Mouse (Mus musculus) midbrain, embryonic 11.5 days (tissue): ENCODE measurements around the gene Agbl1. TPM values are rescaled to one million over a fixed set of nuclear protein-coding genes. Genes with fewer than 3 reads are reported as not detected.

Experiments used
- ATAC-seq: fragments of 200-750 bp; cut with Nextera tagmentation; 2 replicates; pipeline ENCODE4 v1.8.0; 2017; ENCODE audit warnings: moderate TSS enrichment, moderate library complexity; ENCODE audit not compliant: low FRiP score
- DNase-seq: peaks from one replicate; pipeline ENCODE4 v3.0.0; 2015; ENCODE audit warnings: low spot score; ENCODE audit errors: missing footprints
- H3K27ac ChIP-seq: fragments of 300-500 bp; sonication (generic); 2 replicates; pipeline ENCODE4 v1.5.1; 2014; ENCODE audit warnings: low read depth, low read length
- H3K27me3 ChIP-seq: fragments of 300-500 bp; sonication (generic); 2 replicates; pipeline ENCODE4 v1.6.1; 2014; ENCODE audit warnings: mild to moderate bottlenecking, low read length, moderate library complexity, mixed read lengths; ENCODE audit not compliant: control insufficient read depth, insufficient read depth
- H3K36me3 ChIP-seq: fragments of 300-500 bp; sonication (generic); 2 replicates; pipeline ENCODE4 v1.6.1; 2014; ENCODE audit warnings: mild to moderate bottlenecking, low read length, moderate library complexity, mixed read lengths; ENCODE audit not compliant: control insufficient read depth, insufficient read depth
- H3K4me1 ChIP-seq: fragments of 300-500 bp; sonication (generic); 2 replicates; pipeline ENCODE4 v1.6.1; 2014; ENCODE audit warnings: low read length; ENCODE audit not compliant: control insufficient read depth, insufficient read depth
- H3K4me2 ChIP-seq: fragments of 300-500 bp; sonication (generic); 2 replicates; pipeline ENCODE4 v1.6.1; 2014; ENCODE audit warnings: mild to moderate bottlenecking, moderate library complexity
- H3K4me3 ChIP-seq: fragments of 300-500 bp; sonication (generic); 2 replicates; pipeline ENCODE4 v1.5.1; 2014; ENCODE audit warnings: low read depth, low read length
- H3K9ac ChIP-seq: fragments of 300-500 bp; sonication (generic); 2 replicates; pipeline ENCODE4 v1.6.1; 2014; ENCODE audit warnings: low read length
- H3K9me3 ChIP-seq: fragments of 300-500 bp; sonication (generic); 2 replicates; pipeline ENCODE4 v1.6.1; 2016; ENCODE audit warnings: low read length; ENCODE audit not compliant: control insufficient read depth
- WGBS: fragments of 180-500 bp; shearing (Covaris S2); extraction: QIAGEN DNeasy Blood & Tissue Kit; methylation state at CpG from one replicate; pipeline ENCODE4 v1.1.7; 2014; 5-methylcytosine and 5-hydroxymethylcytosine counted together
- polyA plus RNA-seq: library from polyadenylated mRNA; unstranded; fragments of >200 nt; fragmentation: Nextera tagmentation; extraction: Ambion mirVana; gene quantifications from 2 replicates; pipeline ENCODE4 v1.2.1, GENCODE M21; 2014

The Agbl1 gene
- polyA plus RNA-seq, 1 experiment from 2014 or later: not detected

- Histone ChIP-seq H3K4me2 (no peak overlapping the region), H3K27ac (no peak overlapping the region), H3K4me1 (peaks cover 5% of the 10 kb centered on the region), H3K9me3 (no peaks in the 10 kb centered on the region), H3K36me3 (no peaks in the 10 kb centered on the region), H3K4me3 (no peak overlapping the region), H3K27me3 (no peaks in the 10 kb centered on the region), H3K9ac (no peak overlapping the region)
- ATAC-seq: no peak
- 93% methylated on average over 4 of the region's 4 CpGs for WGBS
- no peak for DNase-seq
These were observed 550.8 kb downstream of the Agbl1 start for GRCm38 (mm10) chr7:76780446-76780845.

DNA sequence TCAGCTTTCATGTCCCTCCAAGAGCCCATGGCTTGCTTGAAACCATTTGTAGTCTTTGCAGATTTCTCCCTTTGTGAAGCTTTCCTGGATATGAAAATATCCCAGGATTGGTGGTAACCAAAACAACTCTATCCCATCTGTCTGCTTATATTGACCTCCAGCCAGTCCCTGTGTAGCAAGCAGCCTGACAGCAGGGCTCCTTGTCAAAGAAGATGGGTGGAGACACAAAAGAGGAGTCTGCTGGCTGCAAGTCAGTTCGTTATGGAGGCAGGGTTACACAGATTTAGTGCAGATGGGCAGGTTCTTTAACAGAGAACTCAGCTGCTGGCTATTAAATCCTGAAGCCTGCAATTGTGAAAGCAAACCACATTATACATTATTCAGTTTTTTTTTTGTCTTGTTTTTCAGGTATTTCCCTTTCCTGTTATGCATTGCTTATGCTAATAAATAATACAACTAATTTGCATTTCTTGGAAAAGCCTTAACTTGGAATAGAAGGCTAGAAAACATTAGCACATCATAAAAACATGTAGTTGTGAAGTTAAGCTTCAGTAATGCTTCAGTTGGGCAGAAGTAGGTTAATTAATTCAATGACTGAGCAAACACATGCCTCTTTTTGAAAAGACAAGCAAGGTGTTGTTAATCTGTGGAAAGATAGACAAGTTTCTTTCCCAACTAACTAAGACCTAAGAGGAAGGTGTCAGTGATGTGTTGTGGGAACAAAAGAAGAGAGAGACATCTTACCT lies 559.0 kb downstream of the Agbl1 start:
- ATAC-seq (no peak), DNase-seq (no peak)
- Histone ChIP-seq H3K4me1 (no peaks in the 10 kb centered on the region), H3K27me3 (no peaks in the 10 kb centered on the region), H3K9ac (no peak overlapping the region), H3K4me2 (no peak overlapping the region), H3K4me3 (no peak overlapping the region), H3K36me3 (no peaks in the 10 kb centered on the region), H3K9me3 (no peaks in the 10 kb centered on the region), H3K27ac (no peak overlapping the region)
- WGBS: 4% methylated on average over 1 of the region's 1 CpGs

DNA sequence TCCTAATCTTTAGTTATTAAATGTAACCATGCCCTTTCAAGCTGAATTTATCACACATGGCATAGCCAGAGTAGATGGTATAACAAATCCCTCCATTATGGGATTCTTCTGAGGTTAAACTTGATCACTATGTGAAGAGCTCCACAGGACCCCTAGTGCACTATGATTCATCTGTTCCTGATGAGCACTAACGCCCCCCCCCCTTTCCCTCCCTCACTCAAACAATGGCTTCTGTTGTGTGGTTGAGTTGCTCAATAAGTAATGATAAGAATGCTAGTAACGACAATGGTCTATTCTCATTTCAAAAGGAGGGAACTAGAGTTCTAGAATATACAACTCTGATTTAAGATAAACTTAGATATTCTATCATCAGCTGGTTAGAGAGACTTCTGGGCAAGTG lies 560.4 kb downstream of the Agbl1 start:
- H3K27ac ChIP-seq: no peak overlapping the region
- ATAC-seq (no peak), DNase-seq (no peak)
- no peaks in the 10 kb centered on the region for H3K9me3 ChIP-seq
- H3K27me3 ChIP-seq: no peaks in the 10 kb centered on the region
- H3K9ac ChIP-seq: no peak overlapping the region
- H3K4me1 ChIP-seq: no peaks in the 10 kb centered on the region
- WGBS: 75% methylated on average over 2 of the region's 2 CpGs
- H3K4me3 ChIP-seq: no peak overlapping the region
- H3K36me3 ChIP-seq: no peaks in the 10 kb centered on the region
- no peak overlapping the region for H3K4me2 ChIP-seq

DNA sequence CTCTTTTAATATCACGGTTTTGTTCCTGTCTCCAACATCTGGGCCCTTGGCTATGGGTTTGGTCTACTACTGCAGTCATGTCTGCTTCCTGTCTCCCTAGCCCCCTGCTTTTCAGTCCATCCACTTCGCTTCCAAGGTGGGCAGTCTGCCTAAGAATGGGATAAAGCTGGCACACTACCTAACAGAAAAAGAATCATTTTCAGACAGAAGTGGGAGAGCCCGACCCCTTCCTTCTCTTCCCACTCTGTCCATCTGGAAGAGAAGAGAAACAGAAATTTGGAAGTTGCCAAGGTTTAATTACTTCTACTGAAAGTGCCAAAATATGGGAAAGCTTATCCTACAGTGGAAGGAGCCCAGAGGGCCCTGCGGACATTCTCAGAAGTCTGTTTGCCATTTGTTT lies 561.6 kb downstream of the Agbl1 start:
- Histone ChIP-seq H3K27ac (no peak overlapping the region), H3K4me1 (no peaks in the 10 kb centered on the region), H3K36me3 (no peaks in the 10 kb centered on the region), H3K27me3 (no peaks in the 10 kb centered on the region), H3K9ac (no peak overlapping the region), H3K4me2 (no peak overlapping the region), H3K9me3 (no peaks in the 10 kb centered on the region), H3K4me3 (no peak overlapping the region)
- WGBS: 89% methylated on average over 4 of the region's 4 CpGs
- DNase-seq (no peak), ATAC-seq (no peak)

GRCm38 (mm10) chr7:76810003-76810402 lies 580.3 kb downstream of the Agbl1 start:
- H3K4me3 ChIP-seq: no peak overlapping the region
- no peak overlapping the region for H3K27ac ChIP-seq
- no peaks in the 10 kb centered on the region for H3K4me1 ChIP-seq
- no peak for DNase-seq
- WGBS: 69% methylated on average over 3 of the region's 3 CpGs
- no peak overlapping the region for H3K4me2 ChIP-seq
- H3K9me3 ChIP-seq: no peaks in the 10 kb centered on the region
- H3K9ac ChIP-seq: no peak overlapping the region
- ATAC-seq: no peak
- no peaks in the 10 kb centered on the region for H3K27me3 ChIP-seq
- no peaks in the 10 kb centered on the region for H3K36me3 ChIP-seq

- 80% methylated on average over 2 of the region's 2 CpGs for WGBS
- DNase-seq: no peak
These were observed 590.9 kb downstream of the Agbl1 start for GRCm38 (mm10) chr7:76820571-76820970.

GRCm38 (mm10) chr7:76842146-76842545 lies 612.5 kb downstream of the Agbl1 start:
- DNase-seq: no peak

More at GRCm38 (mm10) chr7:76820571-76820970, 590.9 kb downstream of the Agbl1 start:
- ATAC-seq: no peak
- Histone ChIP-seq H3K27me3 (no peaks in the 10 kb centered on the region), H3K4me1 (no peaks in the 10 kb centered on the region), H3K27ac (no peak overlapping the region), H3K4me3 (no peak overlapping the region), H3K4me2 (no peak overlapping the region), H3K36me3 (no peaks in the 10 kb centered on the region), H3K9ac (no peak overlapping the region), H3K9me3 (no peaks in the 10 kb centered on the region)

DNA sequence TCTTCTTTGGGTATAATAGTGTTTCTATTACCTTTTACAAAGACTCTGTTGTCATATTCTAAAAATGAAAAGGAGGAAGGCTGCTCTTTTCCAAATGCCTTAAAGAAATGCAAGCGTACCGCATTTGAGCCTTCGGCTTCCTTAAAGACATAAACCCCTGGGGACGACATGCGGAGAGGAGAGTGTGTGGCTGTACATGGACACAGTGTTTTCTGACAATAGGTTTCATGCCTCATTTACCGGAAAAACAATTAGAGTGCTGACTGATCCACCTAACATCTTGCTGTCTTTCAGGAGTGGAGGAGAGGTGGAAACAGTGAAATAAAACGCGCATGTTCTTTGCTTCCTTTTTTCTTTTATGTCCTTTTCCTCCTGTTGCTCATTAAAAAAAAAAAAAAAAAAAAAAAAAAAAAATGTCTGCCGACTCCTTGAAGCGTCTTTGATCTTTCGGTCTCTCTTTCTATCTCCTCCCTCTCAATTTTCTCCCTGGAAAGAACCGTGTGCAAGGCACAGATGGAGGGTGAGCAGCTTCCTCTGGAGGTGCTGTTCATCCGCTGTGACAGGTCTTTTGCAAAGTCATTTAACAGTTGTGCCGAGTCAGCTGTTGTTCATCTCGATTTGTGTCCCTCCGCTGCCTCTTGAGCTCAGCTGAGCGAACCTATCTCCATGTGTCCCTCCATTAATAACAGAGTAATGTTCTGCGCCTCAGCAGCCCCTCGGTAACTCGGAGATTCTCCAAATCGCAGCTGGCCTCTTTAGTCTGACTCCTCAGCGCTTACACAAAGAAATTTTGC lies 659.9 kb downstream of the Agbl1 start:
- Histone ChIP-seq H3K36me3 (no peaks in the 10 kb centered on the region), H3K27me3 (no peaks in the 10 kb centered on the region), H3K4me2 (peak overlapping the region; percentile 5; the same call in 1 of the 2 replicates), H3K4me1 (no peaks in the 10 kb centered on the region), H3K9me3 (no peaks in the 10 kb centered on the region), H3K27ac (no peak overlapping the region), H3K4me3 (no peak overlapping the region), H3K9ac (no peak overlapping the region)
- 45% methylated on average over 22 of the region's 22 CpGs for WGBS
- DNase-seq: no peak
- 0 out of 2 replicates have a peak, but pooled peaks have one; percentile 35 for ATAC-seq

More at GRCm38 (mm10) chr7:76842146-76842545, 612.5 kb downstream of the Agbl1 start:
- Histone ChIP-seq H3K9ac (no peak overlapping the region), H3K36me3 (no peaks in the 10 kb centered on the region), H3K27ac (no peak overlapping the region), H3K4me2 (no peak overlapping the region), H3K4me3 (no peak overlapping the region), H3K27me3 (no peaks in the 10 kb centered on the region), H3K4me1 (no peaks in the 10 kb centered on the region), H3K9me3 (no peaks in the 10 kb centered on the region)
- WGBS: 95% methylated on average over 3 of the region's 3 CpGs
- no peak for ATAC-seq

GRCm38 (mm10) chr7:76904096-76904495 lies 674.4 kb downstream of the Agbl1 start:
- WGBS: 83% methylated on average over 1 of the region's 1 CpGs
- Histone ChIP-seq H3K9me3 (no peaks in the 10 kb centered on the region), H3K9ac (no peak overlapping the region), H3K27ac (no peak overlapping the region), H3K27me3 (no peaks in the 10 kb centered on the region), H3K4me2 (no peak overlapping the region), H3K4me1 (no peaks in the 10 kb centered on the region), H3K4me3 (no peak overlapping the region), H3K36me3 (no peaks in the 10 kb centered on the region)
- peak; percentile 41 for DNase-seq
- no peak for ATAC-seq
